Mouse (Mus musculus) limb, embryonic 13.5 days (tissue): Measurements from ENCODE around the gene Cldn11. TPM values are rescaled to one million over a fixed set of nuclear protein-coding genes. Genes with fewer than 3 reads are reported as not detected.

Experiments
- ATAC-seq: fragments of 200-750 bp; cut with Nextera tagmentation; 2 replicates; pipeline ENCODE4 v1.8.0; 2017; ENCODE audit warnings: low read depth, moderate number of reproducible peaks, moderate TSS enrichment; ENCODE audit not compliant: low FRiP score
- H3K27ac ChIP-seq: fragments of 300-500 bp; sonication (generic); 2 replicates; pipeline ENCODE4 v1.5.1; 2015; ENCODE audit warnings: inconsistent platforms, mild to moderate bottlenecking, moderate library complexity
- H3K27me3 ChIP-seq: fragments of 300-500 bp; sonication (generic); 2 replicates; pipeline ENCODE4 v1.6.1; 2015; ENCODE audit warnings: mild to moderate bottlenecking, inconsistent platforms
- H3K36me3 ChIP-seq: fragments of 300-500 bp; sonication (generic); 2 replicates; pipeline ENCODE4 v1.6.1; 2015; ENCODE audit warnings: inconsistent platforms, mild to moderate bottlenecking, moderate library complexity
- H3K4me1 ChIP-seq: fragments of 300-500 bp; sonication (generic); 2 replicates; pipeline ENCODE4 v1.6.1; 2015; ENCODE audit warnings: inconsistent platforms
- H3K4me2 ChIP-seq: fragments of 300-500 bp; sonication (generic); replicated peaks from 2 replicates; pipeline ENCODE4 v1.6.1; 2015; ENCODE audit warnings: inconsistent platforms, mild to moderate bottlenecking, moderate library complexity
- H3K4me3 ChIP-seq: fragments of 300-500 bp; sonication (generic); 2 replicates; pipeline ENCODE4 v1.5.1; 2015; ENCODE audit warnings: moderate library complexity, mild to moderate bottlenecking, inconsistent platforms
- H3K9ac ChIP-seq: fragments of 300-500 bp; sonication (generic); 2 replicates; pipeline ENCODE4 v1.6.1; 2015; ENCODE audit warnings: mild to moderate bottlenecking, inconsistent platforms
- H3K9me3 ChIP-seq: fragments of 300-500 bp; sonication (generic); 2 replicates; pipeline ENCODE4 v1.6.1; 2016; ENCODE audit warnings: inconsistent platforms
- WGBS: fragments of 180-500 bp; shearing (Covaris S2); methylation state at CpG from one replicate; pipeline ENCODE4 v1.1.7; 2015; 5-methylcytosine and 5-hydroxymethylcytosine counted together
- polyA plus RNA-seq: library from polyadenylated mRNA; unstranded; fragments of >200 nt; fragmentation: Nextera tagmentation; extraction: Ambion mirVana; gene quantifications from 2 replicates; pipeline ENCODE4 v1.2.1, GENCODE M21; 2015

Cldn11 gene
- polyA plus RNA-seq, 1 experiment from 2014 or later, result 10.7 TPM

DNA sequence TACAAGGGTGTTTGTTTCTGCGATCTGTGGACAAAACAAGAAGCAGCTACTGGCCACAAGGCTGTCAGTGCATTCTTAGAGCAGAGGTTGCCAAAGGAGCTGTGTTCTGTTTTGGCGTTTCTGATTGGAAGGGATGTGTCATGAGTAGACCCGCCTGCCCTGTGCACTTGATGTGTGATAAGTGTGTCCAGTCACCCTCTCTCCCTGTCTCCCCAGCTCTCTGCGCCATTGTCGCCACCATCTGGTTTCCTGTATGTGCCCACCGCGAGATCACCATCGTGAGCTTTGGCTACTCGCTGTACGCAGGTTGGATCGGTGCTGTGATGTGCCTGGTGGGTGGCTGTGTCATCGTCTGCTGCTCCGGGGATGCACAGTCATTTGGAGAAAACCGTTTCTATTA, 13.1 kb downstream of the Cldn11 start:
- H3K36me3 ChIP-seq, result no peaks in the 10 kb centered on the region
- H3K9ac ChIP-seq, result no peak overlapping the region
- H3K4me1 ChIP-seq, result peaks cover 5% of the 10 kb centered on the region; the same call in 1 of the 2 replicates
- no peak overlapping the region for H3K4me2 ChIP-seq
- no peak for ATAC-seq
- no peak overlapping the region for H3K4me3 ChIP-seq
- H3K27me3 ChIP-seq, result no peaks in the 10 kb centered on the region
- 92% methylated on average over 14 of the region's 14 CpGs for WGBS
- H3K27ac ChIP-seq, result no peak overlapping the region
- no peaks in the 10 kb centered on the region for H3K9me3 ChIP-seq

DNA sequence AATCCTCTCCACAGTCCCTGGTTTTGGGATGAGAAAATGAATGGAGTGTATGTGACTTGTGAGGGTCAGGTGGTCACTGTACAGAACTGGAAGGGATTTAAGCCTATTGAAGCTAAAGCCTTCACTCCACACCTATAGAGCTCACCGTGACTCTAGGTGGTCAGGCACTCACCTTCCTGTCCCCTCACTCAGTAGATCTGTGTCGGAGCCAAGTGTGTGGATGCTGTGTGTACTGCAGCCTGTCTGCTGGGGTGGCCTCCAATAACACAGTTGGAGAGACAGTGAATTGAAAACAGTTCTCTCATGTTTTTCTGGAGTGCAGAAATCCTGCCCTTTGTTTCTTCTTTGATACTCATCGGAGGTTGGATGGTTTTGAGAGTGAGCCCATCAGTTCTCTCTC, 16.1 kb downstream of the Cldn11 start:
- Histone ChIP-seq H3K27ac (no peak overlapping the region), H3K27me3 (no peaks in the 10 kb centered on the region), H3K4me1 (no peaks in the 10 kb centered on the region), H3K4me3 (no peak overlapping the region), H3K36me3 (no peaks in the 10 kb centered on the region), H3K9ac (no peak overlapping the region), H3K4me2 (no peak overlapping the region), H3K9me3 (no peaks in the 10 kb centered on the region)
- WGBS, result 68% methylated on average over 3 of the region's 3 CpGs
- ATAC-seq, result no peak

DNA sequence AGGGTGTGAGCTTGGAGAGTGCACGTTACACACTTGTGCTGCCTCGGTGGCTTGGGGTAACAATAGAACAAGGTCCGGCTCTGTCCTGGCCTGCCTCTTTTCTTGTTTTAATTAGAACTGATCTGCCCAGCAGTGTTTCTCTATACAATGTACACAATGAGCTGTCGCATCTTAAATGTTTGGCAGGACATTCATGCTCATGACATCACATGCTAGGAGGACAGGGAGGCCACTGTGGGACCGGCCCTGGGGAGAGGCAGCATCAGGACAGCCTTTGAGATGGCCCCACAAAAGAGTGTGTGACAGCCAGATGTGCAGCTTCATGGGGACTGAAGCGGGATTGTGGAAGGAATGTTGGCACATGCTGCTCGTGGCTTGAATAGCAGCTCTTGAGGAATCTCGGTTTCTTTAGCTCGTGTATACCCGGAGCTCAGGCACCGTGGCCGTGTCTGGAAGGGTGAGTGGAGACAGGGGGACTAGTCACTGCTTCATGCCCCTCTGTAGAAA, 16.7 kb downstream of the Cldn11 start:
- 0 out of 2 replicates have a peak, but pooled peaks have one; percentile 36 for ATAC-seq
- Histone ChIP-seq H3K36me3 (no peaks in the 10 kb centered on the region), H3K9ac (no peak overlapping the region), H3K4me2 (no peak overlapping the region), H3K27me3 (no peaks in the 10 kb centered on the region), H3K4me3 (no peak overlapping the region), H3K27ac (no peak overlapping the region), H3K4me1 (no peaks in the 10 kb centered on the region), H3K9me3 (no peaks in the 10 kb centered on the region)
- WGBS, result 69% methylated on average over 12 of the region's 12 CpGs

DNA sequence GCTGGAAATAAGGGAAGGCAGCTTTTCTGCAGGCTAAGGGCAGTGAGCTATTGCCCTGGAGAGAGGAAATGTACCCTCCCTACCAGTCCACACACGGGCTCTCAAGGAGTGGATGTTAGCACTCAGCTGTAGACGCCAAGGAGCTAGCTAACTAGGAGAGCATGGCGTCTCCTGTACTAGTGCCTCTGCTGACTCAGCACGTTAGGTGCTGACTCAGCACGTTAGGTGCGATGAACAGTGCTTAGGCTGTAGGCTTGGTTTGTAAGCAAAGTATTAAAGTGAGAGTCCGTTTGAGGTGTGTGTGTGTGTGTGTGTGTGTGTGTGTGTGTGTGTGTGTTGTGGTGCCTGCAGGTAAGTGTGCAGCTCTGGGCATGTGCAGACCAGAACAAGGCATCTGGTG, 40.6 kb downstream of the Cldn11 start:
- H3K4me1 ChIP-seq, result peaks cover 7% of the 10 kb centered on the region
- no peaks in the 10 kb centered on the region for H3K27me3 ChIP-seq
- H3K27ac ChIP-seq, result no peak overlapping the region
- H3K9ac ChIP-seq, result no peak overlapping the region
- no peak overlapping the region for H3K4me3 ChIP-seq
- 82% methylated on average over 7 of the region's 7 CpGs for WGBS
- ATAC-seq, result no peak
- no peaks in the 10 kb centered on the region for H3K9me3 ChIP-seq
- H3K36me3 ChIP-seq, result no peaks in the 10 kb centered on the region
- no peak overlapping the region for H3K4me2 ChIP-seq

DNA sequence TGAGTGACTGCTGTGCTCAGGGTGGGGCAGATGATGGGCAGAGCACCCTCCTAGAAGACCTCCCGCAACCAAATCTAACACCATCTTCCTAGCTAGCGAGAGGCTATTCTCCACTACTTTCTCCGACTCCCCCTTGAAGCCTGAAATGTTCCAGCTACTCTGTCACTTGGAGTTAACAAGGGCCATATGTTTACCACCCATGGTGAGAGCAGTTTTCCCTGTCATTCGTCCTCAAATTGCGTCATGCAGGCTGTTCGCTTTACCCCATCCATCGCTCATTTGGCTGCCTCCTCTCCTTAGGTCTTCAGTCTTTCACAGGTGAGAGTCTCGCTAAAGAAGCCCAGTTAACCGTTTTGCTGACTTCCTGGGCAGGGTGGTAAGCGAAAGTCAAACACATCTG, 41.7 kb downstream of the Cldn11 start:
- 10% methylated on average over 10 of the region's 10 CpGs for WGBS

DNA sequence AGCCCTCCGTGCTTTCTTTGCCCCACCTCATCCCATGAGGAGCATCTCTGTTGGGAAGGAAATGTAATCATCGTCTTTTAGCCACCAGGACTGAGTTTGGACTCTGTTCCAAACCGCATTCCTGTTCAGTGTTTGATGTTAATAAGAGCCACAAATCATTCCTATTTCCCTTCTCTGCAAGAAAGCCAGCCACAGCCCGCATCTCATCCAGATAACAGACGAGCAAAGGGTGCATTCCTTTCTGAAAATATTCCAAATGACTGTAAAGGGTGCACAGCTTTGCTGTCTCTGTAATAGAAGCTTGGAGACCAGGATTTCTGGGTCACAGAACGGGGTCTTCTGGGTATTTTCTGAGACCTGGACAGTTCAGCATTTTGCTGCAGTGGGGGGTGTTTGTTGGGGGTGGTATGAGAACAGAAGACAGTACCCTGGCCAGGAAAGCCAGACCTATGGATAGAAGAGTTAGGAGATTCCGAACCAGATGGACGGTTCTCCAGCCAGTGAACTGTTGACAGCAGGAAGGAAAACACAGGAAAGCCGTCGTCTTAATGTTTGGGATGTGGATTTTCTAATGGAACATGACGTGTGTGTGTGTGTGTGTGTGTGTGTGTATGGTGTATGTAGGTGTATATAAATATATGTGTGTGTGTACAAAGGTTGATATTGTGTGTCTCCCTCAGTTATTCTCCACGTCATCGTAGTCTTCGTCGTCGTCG, 49.6 kb downstream of the Cldn11 start:
- no peak overlapping the region for H3K9ac ChIP-seq
- ATAC-seq, result 0 out of 2 replicates have a peak, but pooled peaks have one; percentile 19
- peaks cover 6% of the 10 kb centered on the region; the same call in 1 of the 2 replicates for H3K4me1 ChIP-seq
- WGBS, result 60% methylated on average over 14 of the region's 17 CpGs
- H3K27ac ChIP-seq, result no peak overlapping the region
- H3K9me3 ChIP-seq, result no peaks in the 10 kb centered on the region
- H3K36me3 ChIP-seq, result no peaks in the 10 kb centered on the region
- no peak overlapping the region for H3K4me3 ChIP-seq
- no peak overlapping the region for H3K4me2 ChIP-seq
- H3K27me3 ChIP-seq, result no peaks in the 10 kb centered on the region

More for the DNA sequence above, 41.7 kb downstream of the Cldn11 start:
- H3K27me3 ChIP-seq, result no peaks in the 10 kb centered on the region
- H3K4me1 ChIP-seq, result peaks cover 7% of the 10 kb centered on the region
- ATAC-seq, result no peak
- H3K36me3 ChIP-seq, result no peaks in the 10 kb centered on the region
- no peak overlapping the region for H3K4me3 ChIP-seq
- H3K27ac ChIP-seq, result no peak overlapping the region
- H3K4me2 ChIP-seq, result peak overlapping the region; percentile 42
- H3K9ac ChIP-seq, result no peak overlapping the region
- no peaks in the 10 kb centered on the region for H3K9me3 ChIP-seq

DNA sequence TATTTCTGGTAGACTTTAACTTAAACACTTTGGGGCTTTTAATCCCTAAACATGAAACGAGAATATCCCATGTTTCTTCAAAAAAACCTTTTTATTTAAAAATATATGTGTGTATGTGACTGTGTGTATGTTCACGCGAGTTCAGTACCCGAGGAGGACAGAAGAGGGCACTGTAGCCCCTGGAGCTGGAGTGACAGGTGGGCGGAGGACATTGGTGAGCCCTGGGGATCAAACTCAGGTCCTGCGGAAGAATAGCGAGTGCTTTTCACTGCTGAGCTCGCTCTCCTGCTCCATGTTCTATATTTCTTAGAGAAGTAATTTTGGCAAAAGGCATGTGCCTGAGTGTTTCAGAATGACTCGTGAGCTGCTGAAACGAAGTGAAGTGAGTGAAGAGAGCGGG, 54.2 kb downstream of the Cldn11 start:
- Histone ChIP-seq H3K9ac (no peak overlapping the region), H3K9me3 (no peaks in the 10 kb centered on the region), H3K4me2 (no peak overlapping the region), H3K4me1 (peaks cover 28% of the 10 kb centered on the region), H3K27me3 (no peaks in the 10 kb centered on the region), H3K4me3 (no peak overlapping the region), H3K27ac (no peak overlapping the region), H3K36me3 (no peaks in the 10 kb centered on the region)
- no peak for ATAC-seq
- WGBS, result 88% methylated on average over 11 of the region's 11 CpGs

DNA sequence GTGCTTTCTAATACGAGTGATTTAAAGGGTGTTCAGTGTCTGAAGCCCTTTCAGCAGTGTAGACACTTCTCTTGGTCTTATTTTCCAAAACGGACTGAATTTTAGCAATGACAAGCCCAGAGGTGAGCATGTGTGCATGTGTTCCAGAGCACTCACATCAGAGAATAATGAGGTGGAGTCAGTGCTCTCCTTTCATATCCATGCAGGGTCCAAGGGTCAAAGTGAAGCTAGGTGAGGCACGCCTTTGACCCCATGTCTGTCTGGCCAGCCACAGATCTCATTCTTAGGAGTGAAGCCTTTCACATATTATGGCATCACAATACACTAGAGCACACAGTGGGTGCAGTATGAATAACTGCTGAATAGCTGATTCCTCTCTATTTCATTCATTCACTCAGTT, 55.4 kb downstream of the Cldn11 start:
- Histone ChIP-seq H3K4me3 (no peak overlapping the region), H3K27me3 (no peaks in the 10 kb centered on the region), H3K9ac (no peak overlapping the region), H3K36me3 (no peaks in the 10 kb centered on the region), H3K9me3 (no peaks in the 10 kb centered on the region), H3K4me2 (no peak overlapping the region), H3K4me1 (peaks cover 37% of the 10 kb centered on the region), H3K27ac (no peak overlapping the region)
- WGBS, result 76% methylated on average over 3 of the region's 3 CpGs
- no peak for ATAC-seq

DNA sequence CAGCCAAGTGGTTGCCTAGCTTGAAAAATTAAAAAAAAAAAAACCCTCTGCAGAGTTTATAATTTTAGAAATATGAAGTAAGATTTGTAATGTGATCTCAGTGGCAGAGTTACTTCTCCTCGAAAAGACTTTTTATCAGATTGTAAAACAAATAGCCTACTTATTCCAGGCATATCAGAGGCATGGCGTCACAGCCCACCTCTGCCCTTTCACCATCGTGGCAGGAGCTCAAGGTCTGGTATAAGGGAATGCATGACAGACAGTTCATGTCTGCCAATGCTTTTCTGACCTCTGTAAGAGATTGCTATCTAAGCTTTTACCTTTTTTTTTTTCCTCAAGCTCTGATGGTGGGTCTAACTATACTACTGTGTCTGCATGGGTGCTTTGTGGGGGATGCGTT, 58.3 kb downstream of the Cldn11 start:
- 24% methylated on average over 4 of the region's 4 CpGs for WGBS
- H3K4me1 ChIP-seq, result peaks cover 51% of the 10 kb centered on the region
- no peak overlapping the region for H3K9ac ChIP-seq
- H3K27ac ChIP-seq, result peak overlapping the region; percentile 58; the same call in 1 of the 2 replicates
- no peaks in the 10 kb centered on the region for H3K9me3 ChIP-seq
- no peak for ATAC-seq
- H3K27me3 ChIP-seq, result no peaks in the 10 kb centered on the region
- no peaks in the 10 kb centered on the region for H3K36me3 ChIP-seq
- H3K4me3 ChIP-seq, result no peak overlapping the region
- no peak overlapping the region for H3K4me2 ChIP-seq

DNA sequence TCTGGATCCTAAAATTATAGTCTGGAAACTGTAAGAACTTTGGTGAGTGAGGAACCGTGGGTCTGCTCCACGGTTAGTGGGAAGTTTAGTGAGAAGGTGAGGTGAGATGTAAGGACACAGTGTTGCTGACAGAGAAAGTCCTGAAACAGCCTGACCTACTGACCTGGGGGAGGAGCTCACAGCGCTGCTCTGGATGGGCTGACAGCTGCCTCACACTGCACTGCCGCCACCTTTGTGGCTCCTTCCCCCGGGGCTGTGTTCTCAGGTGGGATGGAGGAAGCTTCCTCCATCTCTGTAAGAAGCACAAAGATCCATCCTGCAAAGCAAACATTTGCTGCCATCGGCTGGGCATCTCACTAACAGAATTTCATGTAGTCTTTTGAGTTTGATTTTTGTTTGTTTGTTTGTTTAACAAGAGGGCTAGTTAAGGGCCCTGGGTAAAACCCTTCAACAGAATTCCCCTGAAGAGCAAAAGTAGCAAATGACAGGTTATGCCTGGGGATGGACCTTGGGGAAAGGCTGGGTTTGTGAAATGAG, 58.8 kb downstream of the Cldn11 start:
- Histone ChIP-seq H3K9me3 (no peaks in the 10 kb centered on the region), H3K9ac (no peak overlapping the region), H3K36me3 (no peaks in the 10 kb centered on the region), H3K4me3 (peak overlapping the region; percentile 19; the same call in 1 of the 2 replicates), H3K27ac (peak overlapping the region; percentile 58; the same call in 1 of the 2 replicates), H3K4me2 (peak overlapping the region; percentile 54), H3K4me1 (peaks cover 56% of the 10 kb centered on the region), H3K27me3 (no peaks in the 10 kb centered on the region)
- ATAC-seq, result no peak
- WGBS, result 7% methylated on average over 6 of the region's 6 CpGs

DNA sequence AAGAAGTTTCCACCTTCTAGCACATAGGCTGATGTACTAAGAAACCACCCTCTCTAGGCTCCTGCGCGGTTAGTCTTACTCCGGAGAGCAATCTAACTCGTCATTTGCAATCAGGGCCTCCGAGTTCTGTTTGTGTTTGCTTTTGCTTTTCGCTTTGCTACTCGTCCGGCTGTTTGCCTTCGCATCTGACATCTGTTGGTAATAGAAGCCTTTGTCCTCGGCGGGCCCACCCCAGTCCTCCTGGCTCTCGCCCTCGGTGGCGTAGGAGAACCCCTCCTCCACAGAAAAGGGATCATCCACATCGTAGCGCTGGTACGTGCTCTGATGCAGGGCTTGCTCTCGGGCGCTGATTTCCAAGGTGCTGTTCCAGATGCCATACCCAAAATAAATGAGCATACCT, 59.3 kb downstream of the Cldn11 start:
- H3K4me3 ChIP-seq, result peak overlapping the region; percentile 19
- no peak for ATAC-seq
- H3K27ac ChIP-seq, result peak overlapping the region; percentile 58; the same call in 1 of the 2 replicates
- H3K4me2 ChIP-seq, result peak overlapping the region; percentile 54
- WGBS, result 4% methylated on average over 19 of the region's 19 CpGs
- H3K9ac ChIP-seq, result peak overlapping the region; percentile 53; the same call in 1 of the 2 replicates
- no peaks in the 10 kb centered on the region for H3K9me3 ChIP-seq
- no peaks in the 10 kb centered on the region for H3K27me3 ChIP-seq
- no peaks in the 10 kb centered on the region for H3K36me3 ChIP-seq
- peaks cover 60% of the 10 kb centered on the region for H3K4me1 ChIP-seq

DNA sequence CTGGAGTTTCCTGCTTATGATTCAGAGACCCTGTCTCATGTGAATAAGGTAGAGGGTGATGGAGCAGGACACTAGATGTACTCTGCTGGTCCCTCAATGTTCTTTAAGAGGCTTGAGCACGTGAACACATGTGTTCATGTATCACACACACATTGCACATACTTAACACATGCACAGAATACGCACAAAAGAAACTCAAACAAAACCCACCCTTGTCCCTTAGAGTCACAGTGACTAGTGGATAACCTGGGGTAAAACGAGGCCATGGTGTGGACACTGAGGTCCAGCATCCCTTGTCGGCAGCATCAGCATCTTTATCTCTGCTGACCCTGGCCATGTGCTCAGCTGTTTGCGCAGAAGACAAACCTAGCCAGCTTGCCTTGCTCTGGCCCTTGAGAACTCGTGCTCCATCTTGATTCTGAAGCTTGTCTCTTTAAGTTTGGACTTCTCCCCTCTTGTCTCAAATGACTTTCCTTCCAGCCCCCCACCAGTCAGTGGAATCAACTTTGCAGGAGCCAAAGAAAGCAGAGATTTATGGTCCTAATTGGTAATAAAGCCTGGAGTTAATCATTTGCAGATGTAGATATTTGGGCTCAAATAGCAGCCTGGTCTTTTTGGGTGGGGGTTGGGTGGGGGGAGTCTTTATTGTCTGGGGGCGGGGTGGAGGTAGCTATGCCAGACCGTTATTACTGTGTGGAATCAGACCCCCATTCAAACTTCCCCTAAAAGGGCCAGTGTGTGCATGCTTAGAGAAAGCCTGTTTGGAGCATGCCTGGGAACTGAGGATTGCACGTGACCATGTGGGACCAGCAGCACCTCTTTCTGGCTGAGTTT, 62.7 kb downstream of the Cldn11 start:
- Histone ChIP-seq H3K27ac (peak overlapping the region; percentile 89), H3K9me3 (no peaks in the 10 kb centered on the region), H3K9ac (no peak overlapping the region), H3K36me3 (no peaks in the 10 kb centered on the region), H3K27me3 (no peaks in the 10 kb centered on the region), H3K4me1 (peaks cover 59% of the 10 kb centered on the region), H3K4me3 (no peak overlapping the region), H3K4me2 (peak overlapping the region; percentile 39; the same call in 1 of the 2 replicates)
- 20% methylated on average over 9 of the region's 9 CpGs for whole genome bisulfite sequencing
- ATAC-seq, result peak; percentile 96
